Mouse (Mus musculus): ENCODE measurements around the gene Fam78b.
A peak's percentile ranks its signal among the peaks of the same experiment; 100 is the strongest.

Gene Fam78b

DNA sequence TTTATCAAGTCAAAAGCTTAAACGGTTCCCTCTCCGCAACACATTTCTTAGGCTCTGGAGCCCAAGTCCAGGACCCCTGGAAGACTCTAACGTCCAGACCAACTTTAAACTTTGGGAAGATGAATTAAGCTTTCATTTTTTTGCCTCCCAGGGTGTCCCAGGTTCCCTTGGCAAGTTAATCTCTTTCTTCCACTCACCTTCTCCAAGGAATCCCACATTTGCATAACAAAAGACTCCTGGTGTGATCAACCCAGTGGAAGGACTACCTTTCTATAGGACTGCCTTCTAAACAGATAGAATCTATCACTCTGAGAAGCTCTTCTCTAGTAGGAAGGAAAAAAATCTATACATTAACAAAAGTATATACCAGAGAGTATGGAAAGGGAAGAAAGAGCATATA is 92.3 kb downstream of the Fam78b start:
- ATAC-seq (ENCODE audit: low TSS enrichment), result no peak

DNA sequence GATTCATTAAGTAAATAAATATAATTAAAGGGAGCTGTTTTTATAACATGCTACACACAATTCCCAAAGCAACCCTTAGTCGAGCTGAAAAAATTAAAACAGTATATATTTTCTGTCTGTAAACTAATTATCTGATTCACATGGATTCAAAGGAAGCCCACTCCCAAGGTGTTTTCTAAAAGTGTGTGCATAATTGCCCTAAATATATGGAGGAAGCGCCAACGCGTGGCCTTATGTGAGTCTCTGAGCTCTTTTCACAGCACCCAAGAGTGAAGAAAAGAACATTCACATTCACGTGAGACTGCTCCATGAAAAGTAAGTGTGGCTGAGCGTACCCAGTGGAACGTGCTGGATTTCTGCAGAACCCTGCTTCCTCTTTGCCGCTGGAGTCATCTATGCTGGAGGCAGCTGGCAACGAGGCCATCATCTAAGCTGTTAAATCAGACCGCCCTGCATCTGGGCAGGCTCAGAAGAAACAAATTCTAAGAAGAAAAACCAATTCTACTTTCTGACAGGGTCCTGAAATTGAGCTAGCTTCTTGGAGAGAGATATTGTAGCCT is 93.5 kb downstream of the Fam78b start:
- ATAC-seq (ENCODE audit: low TSS enrichment), result peak; percentile 66

DNA sequence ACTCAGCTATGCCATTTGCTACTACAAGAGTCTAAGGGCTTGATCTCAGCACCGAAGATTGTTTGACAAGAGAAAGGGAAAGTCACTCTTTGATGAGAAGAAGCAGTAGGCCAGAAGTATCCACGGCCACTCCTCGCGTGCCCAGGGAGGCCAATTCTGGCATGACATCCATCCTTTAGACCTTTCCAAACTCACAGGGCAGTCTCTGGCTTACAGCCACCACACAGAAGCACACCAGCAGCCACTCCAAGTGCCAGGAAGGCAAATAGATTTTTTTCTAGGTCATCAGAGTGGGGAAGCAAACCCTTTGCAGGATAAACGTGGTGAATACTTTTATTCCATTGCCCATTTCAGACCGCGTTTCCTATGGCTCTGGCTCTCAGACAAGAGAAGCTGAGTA is 97.5 kb downstream of the Fam78b start:
- ATAC-seq (ENCODE audit: low TSS enrichment), result no peak

DNA sequence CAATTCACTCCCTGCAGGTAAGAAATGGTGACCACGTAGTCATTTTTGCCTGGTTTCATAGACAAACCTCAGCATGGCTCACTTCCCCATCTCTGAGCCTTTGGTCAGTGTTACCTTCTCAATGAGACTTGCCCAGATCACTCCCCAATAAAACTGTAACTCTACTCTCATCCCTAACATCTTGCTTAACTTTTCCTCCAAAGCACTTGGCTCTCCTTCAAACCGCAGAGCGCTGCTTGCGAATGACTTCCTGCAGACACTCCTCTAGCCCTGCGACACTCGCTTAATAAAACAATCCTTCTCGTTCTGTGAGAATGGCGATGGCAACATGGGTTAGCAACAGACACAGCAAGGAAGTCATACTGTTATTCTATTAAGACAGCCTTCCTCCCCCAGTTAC is 100.8 kb downstream of the Fam78b start:
- no peak for ATAC-seq (ENCODE audit: low TSS enrichment)

DNA sequence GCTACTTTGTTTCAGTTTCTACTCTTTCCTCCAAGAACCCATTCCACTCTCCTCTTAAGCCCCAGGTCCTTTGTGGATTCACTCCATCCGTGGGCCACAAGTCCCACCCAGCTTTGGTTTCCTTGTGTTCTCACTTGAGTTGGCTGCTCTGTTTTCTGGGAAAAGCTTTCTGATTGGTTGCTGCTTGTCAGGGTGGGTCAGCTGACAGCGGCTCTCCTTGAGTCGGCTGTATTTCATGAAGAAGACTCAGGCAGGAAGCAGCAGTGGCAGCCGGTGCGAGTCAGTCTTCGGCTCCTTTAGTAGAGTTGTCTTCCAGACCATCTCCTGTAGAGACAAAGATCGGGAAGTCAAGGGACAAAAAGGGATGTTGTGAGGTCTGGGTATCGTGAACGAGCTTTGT is 101.3 kb downstream of the Fam78b start:
- ATAC-seq (ENCODE audit: low TSS enrichment), result no peak

DNA sequence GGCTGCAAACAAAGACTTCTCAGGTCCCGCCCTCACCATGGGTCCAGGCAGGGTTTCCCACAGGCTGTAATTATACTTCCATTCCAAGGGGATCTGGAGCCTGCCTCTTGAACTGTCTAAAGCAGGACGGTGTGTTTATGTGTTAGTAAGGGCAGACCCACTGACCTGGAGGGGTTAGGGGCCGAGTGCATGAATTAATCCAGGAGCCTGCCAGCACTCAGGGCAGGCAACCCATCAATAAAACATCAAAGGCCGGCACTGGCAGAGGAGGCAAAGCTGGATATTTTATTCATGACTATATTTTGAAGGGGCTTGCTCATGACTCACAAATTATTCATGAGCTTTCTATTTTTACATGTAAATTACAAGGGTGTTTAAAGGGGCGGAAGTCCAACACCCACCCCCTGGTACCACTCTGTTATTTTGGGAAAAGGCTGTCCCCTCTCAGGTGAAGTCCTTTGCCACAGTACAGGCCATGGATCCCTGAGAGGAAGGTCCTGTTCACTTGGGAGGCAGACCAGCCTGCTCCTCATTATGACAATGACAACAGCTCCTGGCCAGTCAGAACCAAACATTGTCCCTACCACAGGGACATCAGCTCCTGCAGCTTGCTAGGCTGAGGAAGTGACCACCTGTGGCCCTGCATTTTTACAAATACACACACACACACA is 103.9 kb downstream of the Fam78b start:
- no peak for ATAC-seq (ENCODE audit: low TSS enrichment)

DNA sequence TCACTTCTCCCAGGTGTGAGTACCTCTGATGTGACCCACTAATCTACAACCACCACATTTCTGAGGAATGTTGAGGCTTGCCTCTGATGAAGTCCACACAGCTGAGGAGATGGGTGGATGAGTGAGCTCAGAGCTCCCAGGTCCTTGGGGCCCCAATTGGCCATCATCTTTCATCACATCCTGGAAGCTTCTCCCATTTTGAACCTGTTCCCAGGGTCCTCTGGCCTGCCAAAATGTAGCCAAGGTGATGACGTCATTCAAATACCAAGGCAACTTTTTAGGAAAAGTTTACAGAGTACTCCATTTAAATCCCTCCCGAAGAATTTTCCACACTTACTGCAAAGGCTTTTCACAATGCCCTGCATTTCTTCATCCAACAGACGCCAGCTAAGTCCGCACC is 104.7 kb downstream of the Fam78b start:
- ATAC-seq (ENCODE audit: low TSS enrichment), result no peak

DNA sequence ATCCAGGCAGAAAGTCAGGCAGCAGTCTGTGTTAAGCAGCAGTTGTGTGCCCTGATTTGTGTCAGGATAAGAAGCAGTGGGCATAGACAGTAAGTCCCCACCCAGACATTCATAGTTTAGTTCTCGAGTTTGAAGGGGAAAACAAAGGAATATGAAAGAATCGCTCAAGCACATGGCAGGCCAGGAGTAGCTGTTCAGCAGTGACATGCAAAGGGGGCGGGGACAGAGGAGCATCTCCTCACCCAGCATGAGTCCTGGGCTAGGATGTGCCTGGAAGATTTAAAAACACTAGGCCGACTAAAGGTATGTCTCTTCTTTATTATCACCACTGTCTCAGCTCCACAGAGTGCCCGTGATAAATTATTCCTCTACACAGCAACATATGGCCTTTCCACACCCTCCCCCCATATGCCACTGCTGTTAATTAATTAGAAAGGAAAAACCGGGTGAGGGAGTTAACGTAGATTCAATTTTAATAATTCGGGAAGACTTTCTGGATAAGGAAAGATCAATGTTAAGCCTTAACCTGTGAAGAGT is 107.8 kb downstream of the Fam78b start:
- no peak for ATAC-seq (ENCODE audit: low TSS enrichment)

DNA sequence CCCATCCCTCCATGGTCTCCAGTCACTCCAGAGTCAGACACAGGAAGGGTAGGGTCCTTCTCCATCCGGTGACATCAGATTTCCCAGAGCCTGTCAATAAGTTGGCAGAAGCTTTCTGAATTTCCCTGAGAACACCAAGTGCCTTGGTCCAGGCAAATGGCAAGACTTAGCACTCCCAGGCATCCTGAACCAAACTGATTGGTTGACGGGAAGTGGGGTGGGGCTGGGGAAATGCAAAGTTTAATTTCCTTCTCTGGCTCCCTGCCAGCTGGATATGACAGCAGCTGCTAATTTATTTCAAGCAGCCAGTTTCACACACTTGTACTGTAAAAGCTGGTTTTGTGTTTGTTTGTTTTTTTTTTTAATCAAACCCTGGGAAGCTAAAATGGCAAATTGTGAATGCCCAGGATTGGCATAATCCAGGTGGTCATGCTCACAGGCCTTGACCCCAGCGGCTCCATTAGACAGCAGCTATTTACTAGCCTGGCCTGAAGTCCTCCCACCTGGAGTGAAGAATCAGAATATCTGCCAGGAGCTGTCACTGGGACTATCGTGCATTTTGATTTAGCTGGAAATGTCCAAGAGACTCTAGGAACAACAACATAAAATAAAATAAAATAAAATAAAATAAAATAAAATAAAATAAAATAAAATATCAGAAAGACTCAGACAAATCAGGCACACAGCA is 113.3 kb downstream of the Fam78b start:
- ATAC-seq (ENCODE audit: low TSS enrichment), result no peak

DNA sequence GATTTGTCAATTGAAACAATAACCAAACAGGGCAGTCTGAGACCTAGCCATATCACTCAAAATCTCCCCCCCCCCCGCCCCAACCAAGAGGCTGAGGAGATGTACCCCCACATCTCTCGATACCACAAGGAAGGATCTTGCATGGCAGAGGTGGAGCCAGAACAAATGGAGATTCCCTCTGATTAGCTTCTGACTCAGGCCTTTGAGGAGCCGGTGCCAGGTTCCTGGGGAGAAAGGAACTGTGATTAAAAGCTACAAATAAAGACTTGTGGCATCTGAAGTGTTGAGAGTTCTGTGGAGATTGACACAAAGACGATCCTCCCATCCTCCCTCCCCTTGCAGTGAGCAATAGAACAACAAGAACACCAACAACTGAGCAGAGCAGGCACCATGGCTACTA is 113.9 kb downstream of the Fam78b start:
- no peak for ATAC-seq (ENCODE audit: low TSS enrichment)

DNA sequence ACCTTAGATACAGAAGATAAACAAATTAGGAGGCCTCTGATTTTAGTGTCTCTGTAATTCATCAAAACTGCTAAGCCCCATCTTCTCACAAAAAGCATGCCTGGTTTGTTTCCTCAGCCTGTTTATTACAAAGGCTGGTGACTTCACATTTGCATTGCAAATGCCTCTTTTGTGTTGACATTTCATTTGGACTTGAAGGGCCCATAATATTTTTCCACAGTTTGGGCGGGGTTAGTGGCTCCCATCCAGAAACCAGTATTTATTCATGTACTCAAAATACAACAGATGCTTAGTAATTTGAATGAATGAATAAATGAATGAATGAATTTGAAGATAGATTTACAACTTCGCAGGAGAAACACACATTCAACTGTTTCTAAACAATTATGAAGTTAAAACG is 115.5 kb downstream of the Fam78b start:
- ATAC-seq (ENCODE audit: low TSS enrichment), result no peak

DNA sequence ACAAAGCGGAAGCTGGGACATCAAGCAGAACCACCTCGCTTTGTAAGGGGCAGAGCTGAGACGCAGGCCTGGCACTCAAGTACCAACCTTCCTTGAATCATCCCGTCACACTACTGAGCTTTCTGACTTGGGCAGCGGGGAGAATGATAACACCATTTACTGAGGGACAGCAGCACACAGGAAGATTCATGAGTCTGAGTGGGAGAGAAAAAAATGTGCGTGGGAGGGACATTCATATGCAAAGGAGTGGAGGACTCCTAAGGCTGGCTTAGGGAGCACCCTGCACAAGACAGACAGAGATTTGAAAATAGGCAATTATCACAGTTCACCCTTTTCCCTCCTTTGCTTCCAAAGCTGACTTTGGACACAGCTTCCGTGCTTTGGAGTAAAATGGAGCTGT is 117.8 kb downstream of the Fam78b start:
- peak; percentile 86 for ATAC-seq (ENCODE audit: low TSS enrichment)

DNA sequence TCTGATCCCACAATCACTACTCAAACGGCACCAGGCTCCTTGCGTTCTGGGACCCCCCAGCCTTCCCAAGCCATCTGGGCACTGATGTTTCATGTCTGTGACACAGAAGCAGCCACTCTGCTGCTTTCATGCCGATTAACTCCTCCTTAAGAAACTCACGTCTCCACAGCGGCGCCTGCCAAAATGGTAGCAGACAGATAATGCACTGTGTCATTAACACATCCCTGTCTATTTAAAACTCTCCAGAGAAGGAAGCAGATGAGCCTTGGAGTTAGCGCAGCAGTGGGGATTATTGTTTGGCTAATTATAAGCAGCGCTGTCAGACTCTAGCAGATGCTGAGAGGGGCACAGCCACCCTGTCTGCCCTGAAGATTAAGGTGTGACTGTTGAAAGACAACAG is 118.2 kb downstream of the Fam78b start:
- ATAC-seq (ENCODE audit: low TSS enrichment), result peak; percentile 80

DNA sequence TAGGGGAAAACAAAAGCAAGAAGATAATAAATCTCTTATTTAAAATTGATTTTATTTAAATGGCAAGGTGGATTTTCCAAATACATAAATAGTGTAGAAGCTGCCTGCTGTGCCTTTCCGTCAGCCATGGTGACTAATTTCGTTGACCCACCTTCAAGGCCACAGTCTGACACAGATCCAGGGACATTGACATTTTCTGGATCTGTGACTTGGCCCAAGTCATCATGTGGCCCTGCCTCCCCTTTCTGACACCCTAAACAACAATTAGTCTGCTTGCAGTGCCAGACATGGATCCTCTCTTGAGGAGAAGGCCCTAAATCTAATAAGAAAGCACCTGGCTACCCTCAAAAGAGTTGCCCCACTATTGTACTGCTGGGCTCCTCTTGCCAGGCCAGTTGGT is 121.2 kb downstream of the Fam78b start:
- no peak for ATAC-seq (ENCODE audit: low TSS enrichment)

DNA sequence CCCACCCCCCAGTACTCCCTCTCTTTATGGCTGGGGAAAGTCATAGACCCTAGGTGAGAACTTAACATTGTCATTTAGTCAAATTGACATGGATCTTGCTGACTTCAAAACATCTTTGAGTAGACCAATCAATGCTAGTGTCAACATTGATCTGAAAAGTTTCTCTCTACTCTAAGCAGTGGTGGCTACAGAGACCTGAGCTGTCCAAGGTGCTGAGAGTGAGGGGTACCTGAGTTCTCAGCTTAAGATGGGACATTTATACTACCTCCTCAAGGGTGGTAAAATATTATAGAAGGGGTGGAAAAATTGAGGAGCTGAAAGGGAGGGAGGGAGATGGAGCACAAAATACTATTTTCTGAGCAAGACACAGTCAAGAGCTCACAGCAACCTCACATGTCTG is 122.3 kb downstream of the Fam78b start:
- ATAC-seq (ENCODE audit: low TSS enrichment), result no peak

DNA sequence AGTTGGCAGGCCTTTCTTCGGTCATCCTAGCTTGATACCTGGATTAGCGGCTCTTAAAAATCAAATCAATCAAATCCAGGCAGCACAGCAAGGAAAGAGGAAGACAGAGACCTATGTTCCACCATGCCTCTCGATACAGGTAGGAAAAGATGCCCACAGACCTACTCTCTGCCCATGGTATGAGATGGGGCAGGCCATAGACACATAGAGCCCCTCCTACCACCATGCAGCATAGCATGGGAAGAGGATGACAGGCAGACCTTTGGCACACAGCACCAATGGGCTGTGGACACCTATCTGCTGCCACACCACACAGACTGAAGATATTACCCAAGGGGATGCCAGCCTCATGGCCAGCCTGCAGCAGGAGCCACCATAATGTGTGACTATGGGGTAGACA is 124.7 kb downstream of the Fam78b start:
- ATAC-seq (ENCODE audit: low TSS enrichment), result no peak

DNA sequence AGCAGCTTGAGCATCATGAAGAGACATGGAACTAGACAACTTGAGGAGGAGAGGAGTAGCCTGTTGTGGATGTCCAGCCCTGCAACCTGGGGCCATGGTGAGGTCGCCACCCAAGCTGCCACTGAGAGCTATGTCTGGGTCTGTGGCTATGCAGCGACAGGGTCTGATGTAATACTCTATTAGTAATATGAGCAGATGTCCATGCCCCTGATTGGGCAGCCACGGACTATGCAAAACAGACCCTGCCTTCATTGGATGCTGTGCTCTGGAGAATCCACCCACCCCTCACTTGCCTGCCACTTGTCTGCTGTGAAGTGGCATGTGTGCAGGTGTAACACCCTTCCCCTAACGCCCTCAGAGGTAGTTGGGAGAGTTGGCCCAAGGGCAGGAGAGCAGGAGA is 125.1 kb downstream of the Fam78b start:
- no peak for ATAC-seq (ENCODE audit: low TSS enrichment)

DNA sequence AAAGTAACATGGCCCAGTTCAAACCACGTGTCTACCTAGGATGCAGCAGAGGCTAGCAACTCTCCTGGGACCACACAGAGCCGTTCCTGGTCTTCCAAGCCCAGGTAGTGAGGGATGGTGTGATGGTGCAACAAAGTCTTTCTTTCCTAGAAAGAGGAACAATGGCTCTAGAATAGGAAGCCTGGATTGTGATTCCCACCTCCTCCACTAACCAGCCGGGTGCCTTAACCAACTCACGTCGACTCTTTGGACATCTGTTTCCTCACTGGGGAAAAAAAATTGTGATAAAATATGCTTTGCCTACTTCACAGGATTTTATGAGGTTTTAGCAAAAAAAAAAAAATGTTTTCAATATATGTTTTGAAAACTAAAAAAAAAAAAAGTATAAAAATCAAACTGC is 134.5 kb downstream of the Fam78b start:
- peak; percentile 90 for ATAC-seq (ENCODE audit: low TSS enrichment)

Data from frontal cortex, adult (tissue).